Mouse (Mus musculus) layer of hippocampus, adult 8-10 months (tissue): ENCODE results near the gene Capzb. TPM values are rescaled to one million over a fixed set of nuclear protein-coding genes. Genes with fewer than 3 reads are reported as not detected.

ENCODE experiments used
- DNase-seq, 2 experiments: peaks; one replicate each; pipeline ENCODE4 v3.0.0; 2022; ENCODE audit warnings: low spot score in 2 of 2
- total RNA-seq, 4 experiments: library from RNA; stranded (reverse); gene quantifications; 2 replicates each; pipeline ENCODE4 v1.2.4; 2022

Capzb gene
- total RNA-seq, 4 experiments from 2014 or later: 355 to 394 (median 369) TPM

DNA sequence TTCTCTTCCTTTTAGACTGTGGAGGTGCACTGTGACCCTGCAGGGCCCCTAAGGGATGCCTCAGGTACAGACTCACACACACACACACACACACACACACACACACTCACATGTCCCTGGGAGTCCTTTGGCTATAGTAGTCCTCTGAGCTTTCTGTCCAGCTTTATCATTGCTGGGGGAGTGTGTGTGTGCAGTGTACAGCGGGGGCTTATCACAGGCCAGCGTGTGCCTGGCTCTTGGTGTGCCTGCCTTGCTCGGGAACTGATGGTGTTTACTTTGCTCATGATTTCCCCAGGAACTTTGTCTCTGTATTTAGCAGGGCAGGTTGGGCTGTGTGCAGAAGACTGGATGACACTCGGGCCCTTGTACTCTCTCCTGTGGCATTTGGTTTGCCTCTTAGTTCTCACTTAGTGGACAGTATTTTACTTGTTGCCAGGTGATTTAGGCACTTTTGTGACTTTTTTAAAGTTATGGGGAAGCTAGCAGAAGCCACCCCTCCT is 41.1 kb downstream of the Capzb start:
- DNase-seq: no peak

DNA sequence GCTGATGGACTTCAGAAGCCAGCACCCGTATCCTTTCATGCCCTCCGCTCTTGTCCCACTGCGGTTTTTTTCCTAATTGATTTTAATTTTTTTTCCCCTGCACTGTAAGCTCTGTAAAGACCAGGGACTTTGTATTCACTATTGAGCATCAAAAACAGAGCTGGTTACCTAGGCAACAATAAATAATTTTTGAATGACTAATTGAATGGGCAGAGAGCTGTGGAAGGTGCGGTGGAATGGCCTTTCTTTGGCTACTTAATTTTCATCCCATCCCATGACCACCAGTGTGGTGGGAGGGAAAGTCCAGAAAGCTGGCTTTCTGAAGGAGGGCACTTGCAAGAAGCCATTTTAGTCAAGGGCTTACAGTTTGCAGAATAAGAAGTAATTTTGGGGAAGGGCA is 41.6 kb downstream of the Capzb start:
- no peak for DNase-seq

DNA sequence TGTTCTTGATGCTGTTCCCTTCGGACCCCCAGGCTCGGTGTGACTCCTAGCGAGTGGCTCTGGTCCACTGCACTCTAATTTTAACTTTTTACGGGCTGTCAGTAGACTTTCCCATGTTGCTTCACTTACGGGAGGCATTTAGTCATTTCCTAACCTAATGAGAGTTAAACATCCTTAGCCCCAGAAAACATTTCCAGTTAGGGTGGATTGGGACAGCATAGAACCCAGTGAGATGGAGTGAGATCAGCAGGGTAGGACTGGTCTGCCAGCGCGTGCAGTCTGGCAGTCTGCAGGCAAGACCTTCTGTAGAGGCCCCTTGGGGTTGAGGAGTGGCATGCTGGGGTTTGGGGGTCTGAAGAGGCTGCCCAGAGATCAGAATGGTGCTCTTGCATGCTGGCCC is 42.9 kb downstream of the Capzb start:
- DNase-seq: no peak

DNA sequence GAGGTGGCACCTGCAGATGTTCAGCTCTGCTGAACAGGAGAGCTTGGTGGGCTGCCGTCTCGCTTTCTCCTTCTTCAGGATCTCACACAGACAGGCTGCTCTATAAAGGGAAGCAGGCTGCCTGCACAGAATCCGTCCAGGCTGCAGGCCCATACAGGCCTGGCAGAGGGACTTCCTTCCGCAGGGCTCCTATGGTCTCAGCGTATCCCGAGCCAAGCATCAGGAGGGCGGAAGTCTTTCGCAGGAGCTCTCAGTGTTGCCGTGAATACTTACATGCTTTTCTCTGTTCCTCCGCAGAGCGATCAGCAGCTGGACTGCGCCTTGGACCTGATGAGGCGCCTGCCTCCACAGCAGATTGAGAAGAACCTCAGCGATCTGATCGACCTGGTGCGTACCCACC is 45.9 kb downstream of the Capzb start:
- DNase-seq: no peak

DNA sequence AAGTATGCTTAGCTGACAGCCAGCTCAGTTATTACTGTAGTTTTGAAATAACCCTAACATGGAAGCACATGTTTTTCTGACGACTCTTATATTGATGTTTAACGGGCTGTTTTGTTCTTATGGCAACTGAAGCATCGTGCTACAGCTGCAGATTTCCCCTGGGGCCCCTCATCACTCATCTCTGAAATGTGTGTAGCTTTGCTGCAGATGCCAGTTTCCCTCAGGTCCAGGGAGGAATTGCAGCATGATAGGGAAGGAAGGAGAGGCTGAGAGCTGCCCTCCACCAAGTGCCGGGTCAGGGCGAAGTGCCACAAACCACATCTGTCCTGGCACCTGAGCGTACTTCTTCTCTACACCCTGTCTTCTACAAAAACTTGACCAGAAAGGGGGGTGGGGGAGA is 47.6 kb downstream of the Capzb start:
- no peak for DNase-seq

DNA sequence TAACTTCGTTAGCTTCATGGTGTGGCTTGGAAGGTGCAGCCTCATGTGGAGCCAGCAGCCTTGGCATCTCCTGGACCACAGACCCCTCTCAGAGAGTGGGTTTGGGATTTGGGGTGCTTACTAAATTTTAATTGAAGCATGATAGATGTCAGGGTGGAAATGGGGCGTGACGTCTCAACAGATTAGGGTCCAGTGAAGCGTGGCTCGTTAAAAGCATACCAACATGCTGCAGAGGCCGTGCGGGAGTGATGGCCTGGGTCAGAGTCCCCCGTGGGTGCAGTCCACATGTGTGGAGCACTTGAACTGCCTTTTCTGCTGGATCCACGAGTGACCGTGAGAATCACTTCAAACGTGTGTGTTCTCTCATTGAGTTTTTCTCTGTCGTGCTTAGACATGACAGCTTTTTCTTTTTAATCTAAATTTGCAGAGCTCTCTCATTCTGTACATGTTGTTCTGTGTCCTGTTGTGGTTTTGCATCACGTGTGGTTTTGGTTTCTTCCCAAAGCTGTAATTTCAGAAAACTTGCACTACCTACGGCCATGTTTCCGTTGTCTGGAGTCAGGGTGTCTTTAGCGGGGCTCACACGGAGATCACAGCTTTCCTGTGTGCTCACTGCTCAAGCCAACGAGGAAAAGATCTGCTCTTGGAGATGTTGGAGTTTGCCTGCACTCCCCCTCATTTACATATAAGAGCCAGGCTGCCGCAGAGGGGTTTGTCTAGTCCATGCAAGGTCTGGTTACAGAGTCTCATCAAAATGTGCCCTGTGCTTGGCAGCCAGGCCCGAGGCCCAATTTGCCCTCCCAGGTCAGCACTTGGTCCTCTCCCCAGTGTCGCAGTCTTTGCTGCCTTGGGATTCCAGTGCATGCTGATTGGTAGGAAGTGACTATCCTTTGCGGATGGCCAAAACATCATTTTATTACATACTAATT is 49.2 kb downstream of the Capzb start:
- DNase-seq: no peak

DNA sequence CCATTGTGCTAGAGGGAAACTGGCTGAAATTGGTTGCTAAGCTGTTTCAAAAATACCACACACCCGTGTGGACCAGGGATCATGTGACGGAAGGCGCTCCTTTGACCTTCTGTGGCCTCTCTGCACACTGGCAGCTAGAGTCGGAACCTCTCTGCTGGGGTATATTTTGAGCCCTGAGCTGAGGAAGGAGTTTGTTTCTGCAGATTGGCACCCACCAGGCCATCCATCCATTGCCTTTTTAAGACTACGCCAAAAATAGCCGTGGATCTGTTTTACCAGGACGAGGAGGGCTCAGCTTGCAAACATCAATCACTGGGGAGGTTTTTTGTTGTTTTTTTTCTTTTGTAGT is 49.9 kb downstream of the Capzb start:
- no peak for DNase-seq

DNA sequence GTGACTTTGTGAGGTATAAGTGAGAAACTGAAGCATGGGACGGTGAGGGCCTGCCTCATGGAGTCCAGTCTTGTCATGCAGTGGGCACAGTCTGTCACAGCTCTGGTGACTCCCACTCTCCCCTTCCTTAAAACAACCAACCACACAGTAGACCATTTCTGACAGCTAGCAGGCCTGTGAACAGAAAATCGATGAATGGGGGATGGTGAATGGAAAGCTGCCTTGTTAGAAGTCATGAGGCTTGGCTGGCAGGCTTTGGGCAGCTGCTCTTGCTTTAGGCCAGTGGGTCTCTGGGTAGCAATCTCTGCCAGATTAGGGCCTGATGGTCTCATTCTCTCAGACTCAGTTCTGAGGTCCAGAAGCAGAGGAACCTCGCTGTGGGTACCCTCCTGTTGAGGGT is 51.5 kb downstream of the Capzb start:
- DNase-seq: no peak

DNA sequence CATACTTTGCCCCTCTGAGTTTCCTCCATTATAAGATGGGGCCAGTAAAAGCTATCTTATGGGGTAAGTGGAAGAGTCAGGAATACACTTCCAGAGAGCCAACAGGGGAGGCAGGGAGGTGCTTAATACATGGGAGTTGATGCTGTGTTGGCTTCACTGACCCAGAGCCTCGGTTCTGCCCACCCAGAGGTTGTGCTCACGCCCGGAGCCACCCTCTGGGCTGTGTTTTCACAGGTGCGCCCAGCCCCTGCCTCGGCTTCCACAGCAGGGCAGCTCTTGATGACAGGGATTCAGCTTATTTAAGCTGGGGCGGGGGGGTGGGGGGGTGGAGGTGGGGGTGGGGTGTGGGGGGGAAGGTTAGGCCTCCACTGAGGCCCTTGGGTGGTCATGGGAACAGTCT is 52.1 kb downstream of the Capzb start:
- DNase-seq: no peak

DNA sequence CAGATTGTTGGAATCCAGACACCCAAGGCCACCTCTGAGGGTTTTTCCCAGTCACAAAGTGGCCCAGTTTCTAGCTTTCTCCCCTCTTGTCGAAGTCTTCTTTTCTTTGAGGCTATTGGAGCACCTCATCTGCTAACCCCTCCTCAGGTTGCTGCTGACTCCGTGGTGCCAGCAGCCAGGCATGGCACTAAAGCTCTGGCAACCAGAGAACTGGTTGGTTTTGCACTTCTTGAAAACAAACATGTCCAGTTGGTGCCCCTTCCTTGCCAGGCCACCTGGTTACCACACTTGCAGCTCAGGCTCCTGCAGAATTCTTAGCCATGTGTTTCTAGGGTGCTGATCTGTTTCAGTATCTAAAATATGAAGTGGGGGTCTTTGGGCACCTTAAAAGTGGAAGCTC is 52.8 kb downstream of the Capzb start:
- no peak for DNase-seq

DNA sequence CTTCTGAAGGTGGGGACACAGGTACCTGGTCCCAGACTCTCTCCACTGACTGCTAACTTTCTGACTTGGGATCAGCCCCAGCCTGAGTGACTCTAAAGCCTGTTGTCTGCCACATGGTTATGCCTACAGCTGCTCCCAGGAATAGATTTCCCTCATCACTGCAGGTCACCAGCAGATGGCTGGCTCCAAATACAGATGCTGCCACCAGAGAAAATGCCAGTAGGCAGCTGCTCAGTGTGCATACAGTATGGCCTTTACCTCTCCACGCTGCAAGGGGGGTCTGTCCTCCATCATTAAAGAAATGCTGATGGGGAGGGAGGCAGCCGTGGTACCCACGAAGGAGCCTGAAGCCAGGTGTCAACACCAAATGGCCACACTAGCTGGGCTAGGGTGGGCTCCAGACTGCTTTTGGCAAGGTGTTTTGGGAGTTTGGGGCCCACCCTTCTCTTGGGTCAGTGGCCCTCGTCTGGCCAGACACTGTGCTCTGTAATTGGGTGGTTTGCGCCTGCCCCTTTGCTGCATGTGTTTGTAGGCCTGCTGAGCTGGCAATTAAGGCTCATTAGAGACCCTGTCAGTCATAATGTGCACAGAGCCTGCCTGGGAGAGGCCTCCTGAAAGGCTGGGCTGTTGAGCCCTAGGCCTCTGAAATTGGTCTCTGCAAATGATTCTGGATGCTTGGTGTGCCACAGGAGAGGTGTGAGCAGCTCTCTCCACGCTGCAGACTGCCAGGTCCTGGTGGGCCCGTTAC is 53.6 kb downstream of the Capzb start:
- no peak for DNase-seq

DNA sequence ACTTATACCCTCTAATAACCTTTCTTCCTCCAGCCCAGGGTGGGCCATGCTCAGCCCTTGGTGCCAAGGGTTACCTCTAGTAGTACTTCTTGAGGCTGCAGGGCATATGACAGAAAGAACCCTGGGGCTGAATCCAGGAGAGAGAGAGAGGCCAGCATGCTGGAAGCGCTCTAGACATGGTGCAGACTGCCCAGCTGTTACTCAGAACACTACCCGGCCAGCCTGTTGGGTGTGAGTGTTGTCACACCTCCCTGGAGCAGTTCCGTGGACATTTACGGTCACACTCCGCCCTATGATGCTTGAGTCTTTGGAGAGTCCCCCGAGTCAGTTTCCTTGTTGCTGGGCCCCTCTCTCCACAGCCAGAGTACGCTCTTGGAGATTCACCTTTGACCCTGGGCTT is 55.3 kb downstream of the Capzb start:
- no peak for DNase-seq

DNA sequence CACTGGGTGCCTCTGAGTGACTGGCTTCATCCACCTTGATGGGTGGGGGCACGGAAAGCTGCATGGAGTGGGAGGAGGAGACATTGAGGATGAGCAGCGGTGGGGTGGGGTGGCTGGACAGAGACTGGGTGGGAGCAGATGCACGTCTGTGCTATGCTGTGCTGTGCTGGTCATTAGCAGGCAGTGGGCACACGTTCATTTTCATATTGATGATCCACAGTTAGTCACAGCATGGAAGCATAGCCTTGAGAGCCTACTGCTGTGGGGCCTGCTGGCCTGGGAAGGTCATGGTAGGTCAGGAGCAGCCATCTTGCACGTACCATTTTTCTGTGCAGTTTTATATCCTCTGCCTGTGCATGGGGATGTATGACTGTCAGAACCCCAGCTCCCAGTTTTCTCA is 56.0 kb downstream of the Capzb start:
- no peak for DNase-seq

DNA sequence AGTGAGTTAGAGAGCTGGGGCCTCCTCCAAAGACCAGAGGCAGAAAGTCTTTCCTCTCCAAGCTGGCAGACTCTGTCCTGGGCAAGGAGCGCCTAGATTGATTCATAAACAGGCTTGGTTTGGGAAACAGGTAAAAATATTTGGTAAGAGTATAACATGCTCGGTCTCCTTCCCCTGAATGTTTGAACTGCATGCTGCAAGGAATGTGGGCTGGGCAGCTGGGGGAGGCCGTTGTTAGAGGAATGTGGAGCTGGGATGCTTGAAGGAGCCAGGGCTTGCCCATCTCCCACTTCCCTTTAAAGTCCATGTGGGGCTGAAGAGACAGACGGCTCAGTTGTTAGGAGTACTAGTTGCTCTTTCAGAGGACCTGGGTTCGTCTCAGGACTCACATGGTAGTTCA is 57.3 kb downstream of the Capzb start:
- DNase-seq: no peak

DNA sequence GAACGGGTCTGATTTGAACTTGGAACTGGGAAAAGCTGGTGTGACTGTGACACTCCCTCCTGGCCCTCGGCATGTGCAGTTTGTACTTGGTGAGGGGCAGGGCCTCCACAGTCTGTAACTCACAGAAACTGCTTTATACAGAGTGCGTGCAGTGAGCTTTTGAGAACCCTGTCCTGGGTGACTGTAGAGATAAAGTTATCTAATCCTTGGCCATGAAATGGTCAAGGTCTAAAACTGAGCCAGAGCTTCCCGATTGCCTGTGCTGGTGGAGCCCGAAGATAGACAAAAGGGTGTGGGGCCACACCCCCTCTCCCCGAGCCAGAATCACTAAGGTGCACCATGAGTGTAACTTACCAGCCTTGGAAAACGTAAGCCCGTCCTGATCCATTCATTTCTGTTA is 58.2 kb downstream of the Capzb start:
- DNase-seq: no peak

DNA sequence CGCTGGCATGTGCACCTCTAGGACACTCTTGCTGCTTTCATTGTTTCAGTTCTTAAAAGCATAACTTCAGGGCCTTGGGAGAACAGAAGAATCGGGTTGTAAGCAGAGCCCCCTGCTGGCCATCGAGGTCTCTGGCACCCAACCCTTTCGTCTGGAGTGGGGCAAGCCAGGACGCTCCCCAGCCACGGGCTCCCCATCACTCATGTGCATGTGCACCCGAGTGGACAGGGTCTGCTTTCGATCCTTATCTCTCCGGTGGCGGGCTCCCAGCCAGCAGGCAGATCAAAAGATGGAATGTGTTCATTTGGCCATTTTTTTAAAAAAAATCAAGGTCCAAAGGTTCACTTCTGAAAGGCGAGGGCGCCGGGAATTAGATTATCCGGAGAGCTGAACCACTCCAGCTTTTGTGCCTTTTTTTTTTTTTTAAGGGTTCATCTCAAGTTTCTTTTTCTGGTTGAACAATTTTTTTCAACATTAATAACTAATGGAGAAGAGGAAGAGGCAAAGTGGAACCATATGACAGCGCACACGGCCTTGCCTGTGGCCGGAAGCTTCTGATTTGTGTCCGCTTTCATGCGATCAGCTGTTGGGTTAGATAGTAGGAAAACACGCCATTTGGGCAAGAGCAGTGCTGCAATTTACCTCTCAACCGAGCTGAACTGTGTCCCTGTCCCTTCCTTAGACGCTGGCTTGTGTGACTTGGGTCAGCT is 59.5 kb downstream of the Capzb start:
- peak; percentile 46 to 68 for DNase-seq

DNA sequence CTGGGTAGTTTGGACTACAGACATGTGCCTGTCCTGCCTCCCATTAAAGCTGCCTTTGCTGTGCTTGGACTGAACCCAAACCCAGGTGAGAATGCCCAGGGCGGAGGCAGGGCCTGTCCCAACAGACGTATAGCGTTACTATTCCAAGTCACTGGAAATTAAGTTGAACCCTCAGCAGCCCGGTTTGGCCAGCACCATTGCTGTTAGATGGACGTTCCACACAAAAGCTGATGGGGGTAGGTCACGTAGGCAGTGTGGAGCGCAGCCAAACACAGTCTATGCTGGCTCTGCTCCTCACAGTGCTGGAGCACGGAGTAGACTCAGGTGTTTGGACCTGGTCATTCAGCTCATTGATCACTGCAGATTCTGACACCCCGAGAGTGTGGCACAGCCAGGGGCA is 60.5 kb downstream of the Capzb start:
- DNase-seq: no peak

DNA sequence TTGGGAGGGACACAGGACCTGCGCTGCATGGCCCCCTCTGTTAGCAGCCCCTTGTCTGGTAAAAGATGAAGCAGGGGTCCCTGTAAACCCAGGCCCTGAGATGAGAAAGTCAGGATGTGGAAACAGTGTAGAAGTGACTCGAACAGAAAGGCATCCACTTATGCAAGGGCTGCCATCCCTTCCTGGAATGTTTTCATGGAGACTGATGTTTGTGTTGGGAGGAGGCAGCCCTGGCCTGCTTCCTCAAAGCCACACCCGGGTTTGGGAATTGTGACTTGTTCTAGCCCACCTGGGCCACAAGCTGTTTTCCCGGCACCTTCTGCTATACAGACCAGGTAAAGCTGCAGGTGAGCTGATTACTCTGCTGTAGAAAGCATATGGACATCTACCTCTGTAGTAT is 63.4 kb downstream of the Capzb start:
- DNase-seq: no peak

DNA sequence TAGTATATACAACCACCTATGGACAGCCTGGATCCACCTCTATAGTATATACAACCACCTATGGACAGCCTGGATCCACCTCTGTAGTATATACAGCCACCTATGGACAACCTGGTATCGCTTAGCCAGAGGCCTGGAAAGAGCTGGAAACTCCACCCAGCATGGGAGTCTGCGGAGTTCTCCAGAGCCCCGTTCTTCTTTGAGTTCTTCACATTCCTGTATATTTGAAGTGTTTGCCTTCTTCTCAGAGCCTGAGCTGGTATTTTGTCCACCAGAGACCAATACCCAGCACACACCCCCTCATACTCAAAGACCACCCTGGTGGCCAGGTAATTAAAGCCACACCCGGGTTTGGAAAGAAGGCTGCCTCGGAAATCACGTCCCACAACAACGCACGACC is 64.0 kb downstream of the Capzb start:
- DNase-seq: no peak

DNA sequence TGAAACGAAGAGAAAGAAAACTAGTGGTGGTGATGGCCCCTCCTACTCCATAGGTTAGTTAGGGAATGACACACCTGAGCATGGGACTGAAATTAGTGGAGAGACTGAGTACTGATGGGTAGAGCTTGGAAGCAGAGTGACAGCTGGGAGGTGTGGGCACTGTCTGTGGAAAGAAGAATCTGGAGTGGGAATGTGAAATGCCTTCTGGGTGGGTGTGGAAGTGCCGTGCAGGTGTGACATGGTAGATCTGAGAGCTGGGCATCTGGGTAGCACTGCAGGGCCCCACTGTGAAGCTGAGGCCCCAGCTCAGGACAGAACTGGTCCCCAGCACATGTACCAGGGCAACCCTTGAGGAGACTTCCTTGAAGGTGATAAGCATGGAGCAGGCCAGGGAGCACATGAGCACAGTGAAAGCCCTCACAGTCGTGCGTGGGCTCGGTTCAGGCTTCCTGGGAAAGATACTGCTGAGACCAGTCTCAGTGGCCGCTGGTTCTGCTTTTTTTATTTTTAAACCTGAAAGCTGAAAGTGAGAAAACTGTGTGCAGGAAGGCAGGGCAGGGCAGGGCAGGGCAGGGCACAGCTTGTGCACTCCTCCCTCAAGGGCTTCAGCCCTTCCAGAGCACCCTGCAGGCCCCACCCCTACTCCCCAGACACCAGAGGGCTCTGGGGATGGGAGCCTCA is 66.1 kb downstream of the Capzb start:
- no peak for DNase-seq

DNA sequence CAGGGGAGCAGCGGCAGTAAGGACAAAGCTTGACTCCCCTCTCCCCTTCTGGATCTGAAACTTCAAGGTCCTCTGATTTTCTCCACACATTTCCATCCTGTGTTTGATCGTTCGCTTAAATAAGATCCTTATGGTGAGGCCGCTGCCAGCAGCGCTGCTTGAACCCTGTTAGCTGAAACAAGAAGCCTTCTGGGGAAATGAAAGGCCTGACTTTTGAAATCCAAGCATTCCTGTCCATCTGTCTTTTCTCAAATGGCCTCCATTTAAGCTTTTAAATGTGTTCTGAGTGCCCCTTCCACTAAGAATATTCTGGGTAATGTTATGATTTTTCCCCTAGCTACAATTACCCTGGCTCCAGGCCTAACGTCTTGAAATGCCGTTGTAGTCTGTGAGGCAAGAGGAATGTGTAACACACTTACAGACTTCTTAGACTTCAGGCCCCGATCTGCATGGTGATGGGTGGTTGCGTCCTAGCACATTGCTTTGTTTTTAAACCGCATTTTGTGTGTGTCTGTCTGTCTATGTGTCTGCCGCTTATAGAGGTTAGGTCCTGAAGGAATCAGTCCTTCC is 66.7 kb downstream of the Capzb start:
- no peak for DNase-seq
